Mouse (Mus musculus): ENCODE measurements around the gene Tspan32. TPM values are rescaled to one million over a fixed set of nuclear protein-coding genes. Genes with fewer than 3 reads are reported as not detected.
A peak's percentile ranks its signal among the peaks of the same experiment; 100 is the strongest.

The Tspan32 gene
- polyA plus RNA-seq, 1 experiment, result 152 TPM

- peaks cover 5% of the 10 kb centered on the region for H3K4me1 ChIP-seq (ENCODE audit: control insufficient read depth, insufficient read depth, low read length)
- TF ChIP-seq POLR2A (IDR thresholded peaks at IDR 0.05; ENCODE audit: borderline replicate concordance, control insufficient read depth, low read depth, low read length) (no peak), CTCF (IDR thresholded peaks at IDR 0.05; ENCODE audit: control insufficient read depth, insufficient read depth, low read length) (no peak)
- no peak overlapping the region for H3K27ac ChIP-seq (ENCODE audit: control insufficient read depth, insufficient read depth, low read depth, low read length, poor library complexity)
- no peak overlapping the region for H3K4me3 ChIP-seq (replicated peaks; ENCODE audit: control insufficient read depth, low read depth, low read length)
- 87% methylated on average over 4 of the region's 4 CpGs for WGBS
Observed at GRCm38 (mm10) chr7:143033581-143033980, 28.7 kb downstream of the Tspan32 start.

DNA sequence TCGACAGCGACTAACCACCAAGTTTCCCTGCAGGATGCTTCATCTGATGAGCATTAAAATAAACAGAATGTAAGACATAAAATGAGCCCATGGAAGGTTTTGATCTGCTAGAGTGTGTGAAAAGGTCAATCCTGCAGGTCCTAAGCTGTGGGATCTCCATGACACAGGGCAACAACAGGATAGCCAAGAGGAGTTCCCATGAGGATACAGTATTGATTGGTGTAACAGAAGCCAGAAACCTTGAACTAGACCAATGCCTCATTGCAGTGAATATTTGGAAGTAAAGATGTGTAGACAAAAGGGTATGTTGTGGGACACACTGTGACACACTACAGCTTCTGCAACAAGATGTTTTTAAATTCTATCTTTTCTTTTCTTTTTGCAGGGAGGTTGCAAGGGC lies 29.3 kb downstream of the Tspan32 start:
- no peak overlapping the region for H3K4me3 ChIP-seq (replicated peaks; ENCODE audit: control insufficient read depth, low read depth, low read length)
- no peak overlapping the region for H3K27ac ChIP-seq (ENCODE audit: control insufficient read depth, insufficient read depth, low read depth, low read length, poor library complexity)
- 92% methylated on average over 2 of the region's 2 CpGs for WGBS
- peaks cover 7% of the 10 kb centered on the region for H3K4me1 ChIP-seq (ENCODE audit: control insufficient read depth, insufficient read depth, low read length)
- TF ChIP-seq POLR2A (IDR thresholded peaks at IDR 0.05; ENCODE audit: borderline replicate concordance, control insufficient read depth, low read depth, low read length) (no peak), CTCF (IDR thresholded peaks at IDR 0.05; ENCODE audit: control insufficient read depth, insufficient read depth, low read length) (no peak)

DNA sequence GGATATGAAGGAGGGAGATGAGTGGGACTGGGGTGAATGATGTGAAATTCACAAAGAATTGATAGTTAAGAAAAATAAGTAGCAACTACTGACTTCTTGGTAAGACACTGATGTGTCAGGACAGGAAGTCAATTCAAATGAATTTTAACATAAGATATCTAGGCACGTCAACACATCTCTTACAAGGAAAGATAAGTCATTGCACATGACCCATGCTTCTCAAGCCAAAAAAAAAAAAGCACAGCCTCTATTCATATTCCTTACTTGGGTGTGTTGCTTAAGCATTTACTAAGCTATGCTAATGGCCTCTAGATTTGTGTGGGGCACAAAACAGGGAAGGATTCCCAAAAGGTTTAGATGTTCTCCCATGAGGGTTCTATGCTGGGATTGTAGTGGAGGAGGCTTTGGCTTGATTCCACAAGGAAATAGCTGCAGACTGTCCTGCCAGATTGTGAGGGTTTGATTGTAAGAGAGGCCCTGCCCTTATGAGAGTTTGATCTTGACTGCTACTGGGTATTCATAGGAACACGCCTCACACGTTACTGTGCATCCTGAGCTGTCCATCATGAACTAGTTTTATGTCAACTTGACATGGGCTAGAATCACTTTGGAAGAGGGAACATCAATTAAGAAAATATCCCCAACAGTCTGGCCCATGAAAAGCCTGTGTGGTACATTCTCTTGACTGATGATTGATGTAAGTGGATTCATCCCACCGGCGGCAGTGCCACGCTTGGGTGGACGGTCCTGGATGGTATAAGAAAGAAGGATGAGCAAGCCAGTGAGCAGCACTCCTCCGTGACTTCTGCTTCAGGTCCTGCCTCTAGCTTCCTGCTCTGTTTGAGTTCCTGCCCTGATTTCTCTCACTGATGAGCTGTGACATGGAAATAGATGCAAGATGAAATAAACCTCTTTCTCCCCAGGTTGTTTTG lies 29.9 kb downstream of the Tspan32 start:
- Histone ChIP-seq H3K27ac (ENCODE audit: control insufficient read depth, insufficient read depth, low read depth, low read length, poor library complexity) (no peak overlapping the region), H3K4me3 (replicated peaks; ENCODE audit: control insufficient read depth, low read depth, low read length) (no peak overlapping the region), H3K4me1 (ENCODE audit: control insufficient read depth, insufficient read depth, low read length) (peaks cover 7% of the 10 kb centered on the region)
- 85% methylated on average over 8 of the region's 8 CpGs for WGBS
- no peak for TF ChIP-seq CTCF (IDR thresholded peaks at IDR 0.05; ENCODE audit: control insufficient read depth, insufficient read depth, low read length)

DNA sequence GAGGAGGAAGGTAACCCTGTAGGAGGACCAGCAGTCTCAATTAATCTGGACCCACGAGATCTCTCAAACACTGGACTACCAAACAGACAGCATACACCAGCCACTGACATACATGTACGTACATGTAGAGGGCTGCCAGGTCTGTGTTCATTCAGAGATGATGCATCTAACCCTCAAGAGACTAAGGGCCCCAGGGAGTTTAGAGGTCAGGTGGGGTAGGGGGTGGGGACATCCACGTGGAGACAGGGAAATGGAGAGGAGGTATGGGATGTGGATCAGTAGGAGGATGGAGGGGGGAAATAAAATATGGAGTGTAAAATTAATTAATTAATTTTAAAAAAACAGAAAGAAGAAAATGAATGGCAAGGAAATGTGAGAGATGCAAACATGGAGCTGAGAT lies 31.9 kb downstream of the Tspan32 start:
- Histone ChIP-seq H3K4me3 (replicated peaks; ENCODE audit: control insufficient read depth, low read depth, low read length) (no peak overlapping the region), H3K4me1 (ENCODE audit: control insufficient read depth, insufficient read depth, low read length) (peaks cover 7% of the 10 kb centered on the region), H3K27ac (ENCODE audit: control insufficient read depth, insufficient read depth, low read depth, low read length, poor library complexity) (no peak overlapping the region)
- 71% methylated on average over 3 of the region's 3 CpGs for WGBS
- TF ChIP-seq POLR2A (IDR thresholded peaks at IDR 0.05; ENCODE audit: borderline replicate concordance, control insufficient read depth, low read depth, low read length) (no peak), CTCF (IDR thresholded peaks at IDR 0.05; ENCODE audit: control insufficient read depth, insufficient read depth, low read length) (no peak)

DNA sequence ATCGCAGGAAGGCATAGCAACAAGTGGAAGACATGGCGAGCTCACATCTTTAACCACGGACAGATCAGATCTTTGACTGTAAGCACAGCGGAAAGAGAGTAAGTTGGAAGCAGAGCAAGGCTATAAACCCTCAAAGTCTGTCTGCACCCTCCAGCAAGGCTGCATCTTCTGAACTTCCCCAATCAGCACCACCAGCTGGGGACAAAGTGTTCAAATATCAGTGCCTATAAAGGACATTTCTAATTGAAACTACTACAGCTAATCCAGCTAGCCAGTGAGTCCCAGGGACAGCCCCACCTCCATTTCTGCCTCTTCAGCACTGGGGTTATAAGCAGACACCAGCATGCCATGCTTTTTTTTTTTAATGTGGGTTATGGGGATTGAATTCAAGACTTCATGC lies 32.5 kb downstream of the Tspan32 start:
- Histone ChIP-seq H3K27ac (ENCODE audit: control insufficient read depth, insufficient read depth, low read depth, low read length, poor library complexity) (no peak overlapping the region), H3K4me3 (replicated peaks; ENCODE audit: control insufficient read depth, low read depth, low read length) (no peak overlapping the region), H3K4me1 (ENCODE audit: control insufficient read depth, insufficient read depth, low read length) (peaks cover 7% of the 10 kb centered on the region)
- no peak for TF ChIP-seq POLR2A (IDR thresholded peaks at IDR 0.05; ENCODE audit: borderline replicate concordance, control insufficient read depth, low read depth, low read length)
- no peak for TF ChIP-seq CTCF (IDR thresholded peaks at IDR 0.05; ENCODE audit: control insufficient read depth, insufficient read depth, low read length)
- 55% methylated on average over 4 of the region's 4 CpGs for WGBS

GRCm38 (mm10) chr7:143038174-143038931 lies 33.5 kb downstream of the Tspan32 start:
- peak overlapping the region; percentile 16; the same call in 1 of the 2 replicates for H3K27ac ChIP-seq (ENCODE audit: control insufficient read depth, insufficient read depth, low read depth, low read length, poor library complexity)
- no peak overlapping the region for H3K4me3 ChIP-seq (replicated peaks; ENCODE audit: control insufficient read depth, low read depth, low read length)
- H3K4me1 ChIP-seq (ENCODE audit: control insufficient read depth, insufficient read depth, low read length), result peaks cover 9% of the 10 kb centered on the region
- TF ChIP-seq CTCF (IDR thresholded peaks at IDR 0.05; ENCODE audit: control insufficient read depth, insufficient read depth, low read length), result no peak
- TF ChIP-seq POLR2A (IDR thresholded peaks at IDR 0.05; ENCODE audit: borderline replicate concordance, control insufficient read depth, low read depth, low read length), result no peak
- 34% methylated on average over 3 of the region's 3 CpGs for WGBS

DNA sequence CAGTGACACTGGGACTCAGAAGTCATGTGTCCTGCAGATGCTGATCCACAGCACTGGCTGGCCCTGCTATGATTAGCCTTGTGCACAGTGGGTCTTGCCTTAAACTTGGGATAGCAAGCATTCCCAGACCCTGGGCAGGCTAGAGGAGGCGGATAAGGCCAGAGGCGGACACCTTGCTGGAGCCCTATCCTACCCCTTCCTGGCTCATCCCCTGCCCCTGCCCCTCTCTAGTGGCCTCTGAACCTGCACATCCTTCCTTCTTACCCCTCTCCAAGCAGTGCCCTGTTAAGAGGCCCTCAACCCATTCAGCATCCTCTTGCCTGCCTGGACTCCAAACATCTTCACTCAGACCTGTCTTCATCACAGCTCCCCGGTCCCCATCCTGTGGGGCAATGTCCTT lies 35.7 kb downstream of the Tspan32 start:
- 91% methylated on average over 3 of the region's 3 CpGs for WGBS
- Histone ChIP-seq H3K4me1 (ENCODE audit: control insufficient read depth, insufficient read depth, low read length) (peaks cover 10% of the 10 kb centered on the region), H3K27ac (ENCODE audit: control insufficient read depth, insufficient read depth, low read depth, low read length, poor library complexity) (no peak overlapping the region), H3K4me3 (replicated peaks; ENCODE audit: control insufficient read depth, low read depth, low read length) (no peak overlapping the region)
- TF ChIP-seq POLR2A (IDR thresholded peaks at IDR 0.05; ENCODE audit: borderline replicate concordance, control insufficient read depth, low read depth, low read length), result no peak
- TF ChIP-seq CTCF (IDR thresholded peaks at IDR 0.05; ENCODE audit: control insufficient read depth, insufficient read depth, low read length), result no peak

DNA sequence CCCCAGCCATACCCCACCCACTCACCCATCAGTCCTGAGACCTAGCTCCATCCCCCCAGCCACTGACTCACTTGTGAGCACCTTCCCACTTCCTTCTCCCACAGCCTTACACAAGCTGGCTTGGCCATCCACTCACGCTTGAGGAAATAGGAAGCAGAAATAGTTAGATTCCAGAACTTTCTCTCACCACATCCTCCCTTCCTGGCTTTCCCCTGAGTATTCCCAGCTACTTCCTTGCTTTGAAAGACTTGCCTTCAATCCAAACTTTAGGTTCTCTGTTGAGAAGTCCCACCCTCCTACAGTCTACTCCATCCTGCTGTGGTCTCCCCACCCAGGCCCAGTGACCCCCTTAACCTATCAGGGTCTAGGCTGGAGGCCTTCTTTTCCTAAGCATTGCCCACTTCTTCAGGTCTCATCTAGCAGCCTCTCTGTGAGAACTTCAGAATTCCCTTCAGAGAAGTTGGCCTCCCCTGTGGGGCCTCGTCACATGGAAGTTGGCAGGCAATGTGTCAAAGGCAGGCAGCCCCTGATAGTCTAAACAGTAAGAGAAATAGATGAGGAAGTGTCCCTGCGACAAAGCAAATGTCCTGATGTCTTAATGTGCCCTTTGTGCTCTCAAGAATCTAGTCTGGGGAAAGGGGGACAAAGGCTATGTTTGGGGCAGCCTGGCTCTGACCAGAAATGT lies 36.4 kb downstream of the Tspan32 start:
- peaks cover 11% of the 10 kb centered on the region for H3K4me1 ChIP-seq (ENCODE audit: control insufficient read depth, insufficient read depth, low read length)
- no peak overlapping the region for H3K27ac ChIP-seq (ENCODE audit: control insufficient read depth, insufficient read depth, low read depth, low read length, poor library complexity)
- no peak overlapping the region for H3K4me3 ChIP-seq (replicated peaks; ENCODE audit: control insufficient read depth, low read depth, low read length)
- WGBS, result 38% methylated on average over 3 of the region's 3 CpGs
- TF ChIP-seq POLR2A (IDR thresholded peaks at IDR 0.05; ENCODE audit: borderline replicate concordance, control insufficient read depth, low read depth, low read length) (no peak), CTCF (IDR thresholded peaks at IDR 0.05; ENCODE audit: control insufficient read depth, insufficient read depth, low read length) (no peak)

Measured in bone marrow, adult 2 months (tissue).